Mouse (Mus musculus) frontal cortex, postnatal 14 days (tissue): ENCODE measurements around the gene Mtmr2.
"Not testable (repeated sequence)": the region's sequence is repeated elsewhere in the genome, so short reads cannot be mapped to it uniquely, and the experiment has no call there.

Experiments
- DNase-seq, 2 experiments: peaks; one replicate each; pipeline ENCODE4 v3.0.0; 2022; ENCODE audit warnings: low spot score in 2 of 2

Gene Mtmr2

GRCm38 (mm10) chr9:13748404-13748797, at the start of gene Mtmr2:
Mtmr2 (plus strand) TSS chr9:13748410.
- no peak for DNase-seq

DNA sequence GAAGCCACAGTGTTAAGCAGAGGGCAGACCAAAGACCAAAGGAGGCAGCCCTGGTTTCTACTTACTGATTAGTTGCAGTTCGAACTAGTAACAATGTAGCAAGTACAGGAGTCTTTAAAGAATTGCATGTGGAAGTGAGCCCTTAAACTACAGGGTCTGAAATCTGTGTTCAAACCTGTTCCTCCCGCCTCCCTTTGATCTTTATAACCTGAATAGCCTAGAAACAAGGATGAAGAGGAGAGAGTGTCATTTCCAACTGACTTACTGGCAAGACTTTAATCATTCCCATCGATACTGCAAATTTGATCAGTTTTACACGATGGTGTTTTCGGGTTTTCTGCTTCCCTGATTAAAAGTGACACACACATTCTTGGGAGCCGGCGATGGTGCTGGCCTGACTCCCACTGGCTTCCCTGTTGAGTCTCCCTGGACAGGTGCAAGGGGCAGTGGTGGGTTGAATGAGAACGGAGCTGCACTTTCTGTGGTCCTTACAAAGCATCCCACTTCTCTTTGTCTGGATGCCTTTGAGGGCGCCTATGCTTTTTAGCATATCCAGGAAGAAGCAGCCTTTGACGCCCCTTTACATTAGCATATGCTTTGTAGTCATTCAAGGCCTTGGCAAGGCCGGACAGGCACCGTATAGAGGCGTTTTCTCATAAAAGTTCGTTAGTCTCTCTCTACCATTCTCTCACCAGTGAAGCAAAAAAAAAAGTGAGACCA, 49.0 kb upstream of the Mtmr2 start:
- no peak for DNase-seq

- DNase-seq, result no peak
Measured at GRCm38 (mm10) chr9:13699781-13700116, 48.5 kb upstream of the Mtmr2 start.

- DNase-seq, result no peak
Measured at GRCm38 (mm10) chr9:13701773-13702172, 46.4 kb upstream of the Mtmr2 start.

DNA sequence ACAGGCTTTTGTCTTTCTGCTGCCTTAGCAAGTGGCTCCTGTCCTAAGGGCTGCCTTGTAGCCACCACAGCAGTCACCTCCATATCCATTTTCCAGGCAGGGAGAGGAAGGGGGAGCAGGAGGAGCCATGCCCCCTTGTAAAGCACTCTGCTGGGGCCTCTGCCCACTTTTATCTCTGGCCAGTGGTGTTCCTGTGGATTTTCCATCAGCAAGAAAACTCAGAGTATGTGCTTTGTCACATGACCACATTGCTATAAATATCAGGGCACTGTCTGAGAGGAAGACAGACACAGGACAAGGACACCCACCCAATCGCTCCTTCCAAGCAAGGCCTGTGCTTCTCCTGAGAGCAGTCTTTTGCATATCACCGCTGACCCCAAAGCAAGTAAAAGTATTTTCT, 45.1 kb upstream of the Mtmr2 start:
- no peak for DNase-seq

DNA sequence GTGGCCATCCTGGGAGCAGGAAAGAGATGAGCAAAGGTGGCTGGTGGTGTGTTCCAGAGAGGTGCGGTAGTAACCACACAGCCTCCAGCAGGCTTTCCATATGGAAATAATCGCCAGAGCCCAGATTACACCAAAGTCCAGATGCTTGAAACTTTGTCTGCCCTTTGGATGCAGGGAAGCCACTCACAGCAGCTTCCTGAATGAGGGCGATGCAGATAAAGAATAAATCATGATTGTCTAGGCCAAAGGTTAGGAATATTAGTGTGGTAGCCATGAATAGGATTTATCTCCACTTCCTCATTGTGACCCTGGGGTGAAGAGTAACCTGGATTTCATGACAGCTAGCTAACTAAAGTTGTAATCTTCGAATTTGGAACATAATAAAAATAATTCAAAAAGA, 43.3 kb upstream of the Mtmr2 start:
- no peak for DNase-seq

GRCm38 (mm10) chr9:13707066-13707555, 41.1 kb upstream of the Mtmr2 start:
- no peak for DNase-seq

- DNase-seq, result no peak
Measured at GRCm38 (mm10) chr9:13709436-13709835, 38.8 kb upstream of the Mtmr2 start.

- not testable (repeated sequence) for DNase-seq
Measured at GRCm38 (mm10) chr9:13715891-13716290, 32.3 kb upstream of the Mtmr2 start.

GRCm38 (mm10) chr9:13716316-13717099, 31.7 kb upstream of the Mtmr2 start:
- peak; percentile 65 to 83 for DNase-seq

- DNase-seq, result peak; percentile 89 to 94
Measured at GRCm38 (mm10) chr9:13748798-13749674, 826 bp downstream of the Mtmr2 start.

DNA sequence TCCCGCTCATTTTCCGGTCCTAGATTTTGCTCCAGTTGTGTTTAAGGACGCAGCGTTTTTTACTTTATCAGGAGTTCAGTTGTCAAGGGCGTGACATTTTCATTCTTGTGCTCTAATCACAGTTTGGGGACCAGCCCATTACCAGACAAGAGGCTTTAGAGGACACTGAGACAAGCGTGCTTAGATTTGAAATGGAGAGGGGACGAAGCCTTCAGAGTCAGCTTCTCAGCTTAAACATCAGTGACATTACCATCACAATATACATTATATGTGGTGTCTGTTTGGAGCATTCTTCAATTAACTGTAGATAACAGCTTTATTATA, 1.4 kb downstream of the Mtmr2 start:
- DNase-seq, result no peak

- no peak for DNase-seq
Measured at GRCm38 (mm10) chr9:13752543-13752942, 4.3 kb downstream of the Mtmr2 start.

DNA sequence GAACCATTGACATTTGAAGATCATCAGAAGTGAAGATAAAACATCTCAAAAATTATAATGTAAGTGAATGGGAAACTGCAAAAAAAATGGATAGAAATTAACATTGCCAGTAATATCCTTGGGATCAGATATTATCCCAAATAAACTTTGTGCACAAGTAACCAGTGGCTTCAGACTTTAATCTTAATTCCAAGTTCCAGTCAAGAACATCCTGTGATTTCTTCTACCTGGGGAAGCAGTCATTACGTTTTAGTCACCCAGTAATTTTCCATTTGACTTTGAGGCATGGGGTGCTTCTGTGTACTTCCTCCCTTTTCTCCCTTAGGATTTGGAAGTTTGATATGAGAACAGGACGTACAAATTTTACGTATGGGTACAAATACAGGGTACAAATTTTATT, 12.2 kb downstream of the Mtmr2 start:
- no peak for DNase-seq

- no peak for DNase-seq
Measured at GRCm38 (mm10) chr9:13765624-13766023, 17.4 kb downstream of the Mtmr2 start.

DNA sequence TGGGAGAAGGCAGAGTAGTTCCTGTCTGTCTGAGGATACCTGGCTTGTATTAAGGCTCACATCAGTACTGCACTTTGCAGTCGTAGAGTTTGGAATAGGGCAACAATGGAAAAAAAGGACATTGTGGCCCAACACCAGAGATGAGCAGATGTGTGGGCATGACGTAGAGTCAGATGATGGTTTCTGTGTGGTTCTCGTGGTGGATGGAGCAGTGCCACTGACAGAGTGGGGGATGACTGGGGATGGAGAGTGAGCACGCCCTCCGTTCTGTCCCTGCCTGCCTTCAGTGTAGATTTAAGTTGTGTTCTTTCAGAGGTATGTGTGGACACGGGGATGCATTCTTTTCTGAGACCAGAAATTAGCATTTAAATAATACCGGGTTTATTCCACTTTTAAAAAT, 18.4 kb downstream of the Mtmr2 start:
- no peak for DNase-seq

- DNase-seq, result no peak
Measured at GRCm38 (mm10) chr9:13774732-13775131, 26.5 kb downstream of the Mtmr2 start.

DNA sequence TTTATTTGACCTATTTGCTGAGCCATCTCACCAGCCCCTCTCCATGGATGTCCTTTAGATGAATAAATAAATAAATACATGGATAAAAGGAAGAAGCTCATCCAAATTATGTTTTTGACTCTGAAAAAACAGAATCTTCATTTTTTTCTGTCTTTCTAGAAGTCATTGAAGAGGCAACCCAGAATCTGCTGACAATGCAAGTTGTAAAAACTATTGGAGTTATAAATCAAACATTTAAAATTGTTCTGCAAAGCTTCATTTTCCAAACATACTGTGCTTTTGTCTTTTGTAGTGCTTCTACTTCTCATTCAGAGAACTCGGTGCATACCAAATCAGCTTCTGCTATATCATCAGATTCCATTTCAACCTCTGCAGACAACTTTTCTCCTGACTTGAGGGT, 33.8 kb downstream of the Mtmr2 start:
- DNase-seq, result no peak

DNA sequence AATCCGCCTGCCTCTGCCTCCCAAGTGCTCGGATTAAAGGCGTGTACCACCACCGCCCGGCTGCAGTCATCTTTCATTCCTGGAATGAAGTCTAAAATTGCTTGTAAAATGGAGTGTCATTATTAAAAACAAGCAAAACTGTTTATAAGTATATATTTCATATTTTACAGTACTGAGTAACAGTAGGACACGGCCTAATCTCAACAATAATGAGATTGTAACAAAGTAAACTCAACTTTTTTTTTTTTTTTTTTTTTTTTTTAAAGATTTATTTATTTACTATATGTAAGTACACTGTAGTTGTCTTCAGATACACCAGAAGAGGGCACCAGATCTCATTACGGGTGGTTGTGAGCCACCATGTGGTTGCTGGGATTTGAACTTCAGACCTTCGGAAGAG, 42.7 kb downstream of the Mtmr2 start:
- not testable (repeated sequence) for DNase-seq

GRCm38 (mm10) chr9:13794302-13794701, 46.1 kb downstream of the Mtmr2 start:
- no peak for DNase-seq

DNA sequence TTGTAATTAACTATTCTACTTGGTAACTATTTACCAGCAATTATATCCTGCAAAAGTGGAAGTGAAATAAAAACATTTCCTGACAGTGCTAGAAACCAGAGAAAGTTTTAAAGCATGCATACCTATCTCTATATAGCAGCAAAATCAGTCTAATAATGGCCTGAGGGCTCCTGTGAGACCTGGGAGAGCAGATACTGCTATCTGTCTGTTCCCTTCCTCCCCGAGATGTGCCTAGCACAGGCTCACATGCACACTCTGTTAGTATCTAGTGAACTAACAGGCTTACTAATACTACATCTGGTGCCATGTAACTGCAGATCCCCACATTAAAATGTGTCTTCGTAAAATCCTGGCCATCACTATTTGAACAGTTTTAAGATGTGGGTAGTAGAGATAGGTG, 46.5 kb downstream of the Mtmr2 start:
- no peak for DNase-seq

- DNase-seq, result no peak
Measured at GRCm38 (mm10) chr9:13804480-13804879, 56.3 kb downstream of the Mtmr2 start.
